8 mouse cellular contexts compared by ENCODE assay signal in the genomic region with DNA sequence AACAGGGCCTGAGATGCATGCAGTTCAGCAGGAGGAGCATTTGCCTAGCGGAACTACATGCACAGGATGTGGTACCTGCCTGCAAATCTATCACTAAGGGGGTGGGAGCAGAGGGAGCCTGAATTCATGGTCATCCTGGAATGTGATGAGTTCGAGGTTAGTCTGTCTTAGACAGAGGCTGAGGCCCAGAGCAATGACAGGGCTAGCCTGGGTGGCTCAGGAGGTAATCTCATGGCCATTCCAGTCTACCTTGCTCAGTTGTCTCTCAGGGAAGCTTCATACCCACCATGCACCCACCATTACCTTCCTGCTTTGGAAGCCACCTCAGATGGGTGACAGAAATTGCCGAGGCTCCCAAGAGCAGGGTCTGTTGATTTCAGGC. TPM values are rescaled to one million over a fixed set of nuclear protein-coding genes. Genes with fewer than 3 reads are reported as not detected.
DNase-seq lines count a peak whose midpoint lies in the region; ATAC-seq and TF ChIP-seq lines count a peak whose summit lies in the region.

No protein-coding gene starts in this region.

- WGBS in kidney, embryonic 15.5 days, result 73% methylated on average over 3 of the region's 3 CpGs
- WGBS in bone marrow, adult 2 months, result 51% methylated on average over 3 of the region's 3 CpGs
- 80% methylated on average over 3 of the region's 3 CpGs for WGBS in midbrain, embryonic 15.5 days

- peak overlapping the region; percentile 87 for H3K4me2 ChIP-seq in kidney, embryonic 15.5 days
- no peak overlapping the region for H3K4me2 ChIP-seq in midbrain, embryonic 15.5 days

- H3K9ac ChIP-seq in kidney, embryonic 15.5 days, result 0 out of 2 replicates have a peak overlapping the region, but pooled peaks have one; percentile 4
- H3K9ac ChIP-seq in midbrain, embryonic 15.5 days, result no peak overlapping the region

- H3K9me3 ChIP-seq in kidney, embryonic 15.5 days (replicated peaks), result no peaks in the 10 kb centered on the region
- H3K9me3 ChIP-seq in midbrain, embryonic 15.5 days, result no peaks in the 10 kb centered on the region

- H3K27me3 ChIP-seq in kidney, embryonic 15.5 days, result no peaks in the 10 kb centered on the region
- H3K27me3 ChIP-seq in midbrain, embryonic 15.5 days (replicated peaks), result peaks cover 6% of the 10 kb centered on the region

- H3K36me3 ChIP-seq in kidney, embryonic 15.5 days, result peaks cover 6% of the 10 kb centered on the region
- H3K36me3 ChIP-seq in midbrain, embryonic 15.5 days (replicated peaks), result no peaks in the 10 kb centered on the region

- intact Hi-C loops in heart, postnatal 36 days (cut with DNase I), result no loop called here

- H3K4me3 ChIP-seq in kidney, embryonic 15.5 days (replicated peaks), result peak overlapping the region; percentile 54
- no peak overlapping the region for H3K4me3 ChIP-seq in bone marrow, adult 2 months (replicated peaks; ENCODE audit: control insufficient read depth, low read depth, low read length)
- no peak overlapping the region for H3K4me3 ChIP-seq in midbrain, embryonic 15.5 days

- peak overlapping the region; percentile 98 for H3K27ac ChIP-seq in kidney, embryonic 15.5 days
- peak overlapping the region; percentile 28; the same call in 1 of the 2 replicates for H3K27ac ChIP-seq in bone marrow, adult 2 months (ENCODE audit: control insufficient read depth, insufficient read depth, low read depth, low read length, poor library complexity)
- peak overlapping the region; percentile 46; the same call in 1 of the 2 replicates for H3K27ac ChIP-seq in midbrain, embryonic 15.5 days

- ATAC-seq in kidney, embryonic 15.5 days (replicated peaks; ENCODE audit: low FRiP score), result no peak
- ATAC-seq in midbrain, embryonic 15.5 days (replicated peaks), result no peak

- peaks cover 79% of the 10 kb centered on the region for H3K4me1 ChIP-seq in kidney, embryonic 15.5 days
- H3K4me1 ChIP-seq in bone marrow, adult 2 months (ENCODE audit: control insufficient read depth, insufficient read depth, low read length), result peaks cover 6% of the 10 kb centered on the region
- H3K4me1 ChIP-seq in midbrain, embryonic 15.5 days, result peaks cover 42% of the 10 kb centered on the region

- no peak for DNase-seq in kidney, postnatal 10 days
- DNase-seq in heart, postnatal 36 days, result peak; percentile 29 to 55
- no peak for DNase-seq in retina, embryonic 14.5 days (ENCODE audit: low spot score)
- no peak for DNase-seq in layer of hippocampus, adult 18-20 months (ENCODE audit: low spot score in 2 of 2)
- DNase-seq in urinary bladder, adult 18-20 months (ENCODE audit: low spot score in 2 of 2), result no peak

- no peak for TF ChIP-seq CTCF in bone marrow, adult 2 months (IDR thresholded peaks at IDR 0.05; ENCODE audit: control insufficient read depth, insufficient read depth, low read length)

- no peak for TF ChIP-seq POLR2A in bone marrow, adult 2 months (IDR thresholded peaks at IDR 0.05; ENCODE audit: borderline replicate concordance, control insufficient read depth, low read depth, low read length)

RNA-seq across cellular contexts. Expression of gene Hif3a, which starts 2.8 kb away (rescaled TPM):
- polyA plus RNA-seq in kidney, embryonic 15.5 days (2015; fragmentation: Nextera tagmentation; extraction: Ambion mirVana), result 18.4 and 22.5 TPM in 2 replicates
- polyA plus RNA-seq in bone marrow, adult 2 months (2011; ENCODE audit: insufficient read depth, insufficient read length, low replicate concordance, missing spikeins), result 1.8 and 3.3 TPM in 2 replicates
- 1 to 10 TPM; 2.5 to 2.6 TPM for total RNA-seq in heart, postnatal 36 days (2021)
- polyA plus RNA-seq in midbrain, embryonic 15.5 days (2015; fragmentation: Nextera tagmentation; extraction: Ambion mirVana), result 4.7 and 5.2 TPM in 2 replicates
- 10 to 100 TPM in 1 of 2 experiments, 1 to 10 TPM in 1; 8.3 to 13.1 TPM for total RNA-seq in layer of hippocampus, adult 18-20 months (2021)

RNA-seq across cellular contexts. Expression of gene Psg16, which starts 14.4 kb away (rescaled TPM):
- polyA plus RNA-seq in kidney, embryonic 15.5 days (2015; fragmentation: Nextera tagmentation; extraction: Ambion mirVana), result 0.09 and 0.13 TPM in 2 replicates
- 1.1 and 1.6 TPM in 2 replicates for polyA plus RNA-seq in bone marrow, adult 2 months (2011; ENCODE audit: insufficient read depth, insufficient read length, low replicate concordance, missing spikeins)
- under 1 TPM; 0.14 to 0.16 TPM for total RNA-seq in heart, postnatal 36 days (2021)
- 4.4 and 6.1 TPM in 2 replicates for polyA plus RNA-seq in midbrain, embryonic 15.5 days (2015; fragmentation: Nextera tagmentation; extraction: Ambion mirVana)
- total RNA-seq in layer of hippocampus, adult 18-20 months (2021), result 1 to 10 TPM; 3.0 to 5.0 TPM

RNA-seq across cellular contexts. Expression of gene Ppp5c, which starts 31.7 kb away (rescaled TPM):
- polyA plus RNA-seq in kidney, embryonic 15.5 days (2015; fragmentation: Nextera tagmentation; extraction: Ambion mirVana), result 110 and 115 TPM in 2 replicates
- polyA plus RNA-seq in bone marrow, adult 2 months (2011; ENCODE audit: insufficient read depth, insufficient read length, low replicate concordance, missing spikeins), result 30.6 and 70.5 TPM in 2 replicates
- total RNA-seq in heart, postnatal 36 days (2021), result 100 to 1,000 TPM; 107 to 109 TPM
- 124 and 127 TPM in 2 replicates for polyA plus RNA-seq in midbrain, embryonic 15.5 days (2015; fragmentation: Nextera tagmentation; extraction: Ambion mirVana)
- 100 to 1,000 TPM; 146 to 147 TPM for total RNA-seq in layer of hippocampus, adult 18-20 months (2021)

Comparison
In these comparisons a context has a peak if more than half of its experiments do, and no peak if none do; other contexts are left out.
1. H3K27ac ChIP-seq: peak in every context shown above with its lines; median percentile 98 in kidney, embryonic 15.5 days; 46 in midbrain, embryonic 15.5 days; 28 in bone marrow, adult 2 months.
2. DNase-seq: peak in heart, postnatal 36 days (2 of 2); none in kidney, postnatal 10 days (single experiment), retina, embryonic 14.5 days (single experiment), layer of hippocampus, adult 18-20 months (0 of 2) and urinary bladder, adult 18-20 months (0 of 2).